Mouse (Mus musculus) left cerebral cortex, adult 8-10 months (tissue): ENCODE data around the gene Slc4a1. TPM values are rescaled to one million over a fixed set of nuclear protein-coding genes. Genes with fewer than 3 reads are reported as not detected.

ENCODE experiments used
- DNase-seq, 2 experiments: peaks; one replicate each; pipeline ENCODE4 v3.0.0; 2022; ENCODE audit warnings: low spot score in 2 of 2
- total RNA-seq, 4 experiments: library from RNA; stranded (reverse); gene quantifications; 2 replicates each; pipeline ENCODE4 v1.2.4; 2022

Gene Slc4a1
- total RNA-seq, 4 experiments from 2014 or later, result 0.08 to 0.41 (median 0.24) TPM; not detected in 1

GRCm38 (mm10) chr11:102375196-102376173 is 9.5 kb upstream of the Slc4a1 start:
- DNase-seq, result no peak

DNA sequence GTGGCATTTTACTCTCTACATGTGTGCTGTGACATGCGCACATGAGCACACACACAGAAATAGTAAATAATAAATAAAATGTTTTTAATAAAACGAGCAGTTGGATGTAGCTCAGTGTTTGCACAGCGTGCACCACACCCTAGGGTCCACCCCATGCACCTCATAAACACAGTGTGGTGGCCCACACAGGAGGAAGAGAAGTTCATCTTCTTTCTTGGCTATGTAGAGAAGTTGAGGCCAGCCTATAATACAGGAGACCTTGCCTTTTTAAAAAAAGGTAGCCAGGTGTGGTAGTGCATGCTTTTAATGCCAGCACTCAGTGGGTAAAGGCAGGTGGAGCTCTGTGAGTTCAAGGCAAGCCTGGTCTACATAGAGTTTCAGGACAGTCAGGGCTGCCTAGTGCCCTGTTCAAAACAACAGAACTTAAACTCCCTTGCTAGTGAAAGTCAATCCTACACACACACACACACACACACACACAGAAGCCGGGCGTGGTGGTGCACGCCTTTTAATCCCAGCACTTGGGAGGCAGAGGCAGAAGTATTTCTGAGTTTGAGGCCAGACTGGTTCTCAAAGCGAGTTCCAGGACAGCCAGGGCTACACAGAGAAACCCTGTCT is 8.2 kb upstream of the Slc4a1 start:
- no peak for DNase-seq

- no peak for DNase-seq
Observed at GRCm38 (mm10) chr11:102373646-102374045, 7.6 kb upstream of the Slc4a1 start.

GRCm38 (mm10) chr11:102372936-102373335 is 6.9 kb upstream of the Slc4a1 start:
- DNase-seq, result no peak

- DNase-seq, result no peak
Observed at GRCm38 (mm10) chr11:102371926-102372685, 6.1 kb upstream of the Slc4a1 start.

DNA sequence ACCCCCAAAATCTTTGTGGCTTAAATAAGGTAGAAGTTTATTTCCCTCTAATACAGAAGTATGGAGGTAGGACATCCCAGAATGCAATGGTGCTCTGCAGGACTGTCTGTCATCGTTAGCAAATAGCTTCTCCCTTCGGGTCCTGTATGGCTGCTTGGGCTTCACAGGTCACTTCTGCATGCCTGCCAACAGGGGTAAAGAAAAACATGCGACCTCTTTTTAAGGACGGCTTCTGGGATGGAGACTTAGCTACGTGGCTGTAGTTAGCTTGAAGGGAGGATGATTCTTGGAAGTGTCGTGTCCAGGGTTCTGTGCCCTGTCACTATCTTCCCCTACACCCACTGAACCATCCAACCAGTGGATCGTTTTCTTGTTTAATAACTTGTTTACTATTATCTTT is 4.3 kb upstream of the Slc4a1 start:
- DNase-seq, result no peak

- DNase-seq, result no peak
Observed at GRCm38 (mm10) chr11:102369263-102369662, 3.3 kb upstream of the Slc4a1 start.

- DNase-seq, result no peak
Observed at GRCm38 (mm10) chr11:102368347-102368746, 2.3 kb upstream of the Slc4a1 start.

DNA sequence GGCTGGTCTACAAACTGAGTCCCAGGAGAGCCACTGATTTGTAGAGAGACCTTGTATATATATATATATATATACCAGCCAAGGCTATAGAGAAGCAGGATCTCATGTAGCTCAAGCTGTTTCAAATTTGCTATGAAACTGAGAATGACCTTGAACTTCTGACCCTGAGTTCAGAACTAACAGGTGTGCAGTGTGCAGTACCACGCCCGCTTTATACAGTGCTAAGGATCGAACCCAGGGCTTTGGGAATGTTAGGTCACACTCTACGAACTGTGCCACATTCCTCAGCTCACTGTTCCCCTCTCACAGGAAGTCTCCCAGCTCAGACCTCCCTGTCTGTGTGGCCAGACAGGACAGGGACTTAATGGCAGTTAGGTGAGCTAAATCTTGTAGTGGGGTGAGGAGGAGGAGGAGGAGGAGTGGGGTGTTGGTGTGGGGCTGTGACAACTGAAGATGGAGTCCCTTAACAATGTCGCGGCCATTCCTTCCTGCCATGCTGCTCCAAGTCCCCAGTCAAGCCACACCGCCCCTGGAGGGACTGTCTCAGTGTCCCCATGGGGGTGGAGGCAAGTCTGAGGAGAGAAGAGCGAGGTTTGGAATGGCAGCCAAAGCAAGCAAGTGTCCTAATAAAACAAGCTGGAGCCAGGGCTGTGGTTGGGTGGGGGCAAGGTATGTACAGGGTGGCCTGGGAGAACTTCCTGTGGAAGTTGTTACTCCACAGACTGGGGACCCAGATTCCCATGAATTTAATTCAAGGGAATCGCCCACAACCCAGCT is 1.7 kb upstream of the Slc4a1 start:
- DNase-seq, result no peak

- no peak for DNase-seq
Observed at GRCm38 (mm10) chr11:102365699-102366098, 304 bp downstream of the Slc4a1 start.

DNA sequence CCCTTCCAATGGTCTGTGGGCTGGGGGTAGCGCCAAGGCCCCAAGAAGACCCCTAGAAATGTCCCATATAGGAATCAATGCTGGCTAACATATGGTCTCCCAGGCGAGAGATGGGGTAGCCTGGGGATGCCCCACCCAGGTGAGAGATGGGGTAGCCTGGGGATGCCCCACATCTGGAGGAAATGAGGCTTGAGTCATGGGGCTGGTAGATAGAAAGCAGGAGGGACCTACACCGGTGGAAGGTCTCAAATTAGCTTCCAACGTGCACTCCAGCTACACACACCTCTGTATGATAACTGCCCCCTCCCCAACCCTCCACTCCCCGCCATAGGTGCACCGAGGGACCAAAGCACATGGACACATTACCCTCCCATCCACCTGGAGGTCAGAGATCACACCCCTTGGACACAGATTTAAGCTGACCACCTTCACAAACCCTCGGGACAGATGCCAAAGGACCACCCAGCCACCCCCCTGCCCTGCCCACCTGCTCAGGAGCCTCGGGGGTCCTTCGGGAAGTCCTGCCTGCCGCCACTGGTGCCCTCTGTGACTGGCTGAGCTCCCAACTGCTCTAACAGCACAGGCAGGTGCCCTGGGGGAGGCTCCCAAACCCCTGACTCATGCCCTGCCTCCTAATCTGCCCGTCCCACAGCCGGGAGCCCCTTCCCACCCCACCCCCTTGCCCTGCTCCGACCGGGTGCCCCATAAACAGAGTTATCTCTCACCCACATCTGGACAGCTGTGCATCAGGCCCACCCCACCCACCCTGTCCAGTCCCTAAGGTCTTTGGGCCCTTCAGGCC is 1.2 kb downstream of the Slc4a1 start:
- DNase-seq, result no peak

- no peak for DNase-seq
Observed at GRCm38 (mm10) chr11:102363623-102364022, 2.4 kb downstream of the Slc4a1 start.

DNA sequence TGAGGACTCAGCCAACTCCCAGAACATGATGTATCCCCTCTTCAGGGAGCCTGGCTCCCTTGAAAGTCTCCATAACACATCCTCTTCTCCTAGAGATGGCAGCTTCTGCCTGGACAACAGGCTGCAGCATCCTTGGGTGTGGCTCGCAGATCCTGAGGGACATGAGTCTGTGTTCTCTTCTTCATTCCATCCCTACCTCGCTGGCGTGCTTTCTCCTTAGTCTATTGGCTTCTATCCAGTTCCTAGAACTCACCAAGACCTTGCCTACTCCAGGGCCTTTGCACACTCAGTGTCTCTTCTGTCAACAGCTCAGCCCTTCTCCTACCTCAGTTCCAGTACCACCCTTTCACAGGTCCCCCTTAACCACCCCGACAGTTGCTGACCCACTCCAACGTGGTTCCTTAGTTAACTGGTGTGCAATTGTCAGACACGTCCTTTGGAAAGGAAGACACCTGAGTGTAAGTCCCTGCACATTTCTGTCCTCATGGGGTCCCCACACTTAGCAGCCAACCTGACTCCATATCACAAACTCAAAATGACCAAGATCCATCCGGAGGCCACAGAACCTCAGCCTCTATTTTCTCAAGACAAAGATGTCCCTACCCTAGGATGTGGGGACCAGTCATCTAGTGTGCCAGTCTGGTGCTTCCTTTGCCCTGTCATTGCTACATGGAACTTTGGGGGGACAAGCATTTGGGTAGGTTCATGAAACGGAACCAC is 4.1 kb downstream of the Slc4a1 start:
- DNase-seq, result no peak

GRCm38 (mm10) chr11:102358365-102358764 is 7.6 kb downstream of the Slc4a1 start:
- no peak for DNase-seq

DNA sequence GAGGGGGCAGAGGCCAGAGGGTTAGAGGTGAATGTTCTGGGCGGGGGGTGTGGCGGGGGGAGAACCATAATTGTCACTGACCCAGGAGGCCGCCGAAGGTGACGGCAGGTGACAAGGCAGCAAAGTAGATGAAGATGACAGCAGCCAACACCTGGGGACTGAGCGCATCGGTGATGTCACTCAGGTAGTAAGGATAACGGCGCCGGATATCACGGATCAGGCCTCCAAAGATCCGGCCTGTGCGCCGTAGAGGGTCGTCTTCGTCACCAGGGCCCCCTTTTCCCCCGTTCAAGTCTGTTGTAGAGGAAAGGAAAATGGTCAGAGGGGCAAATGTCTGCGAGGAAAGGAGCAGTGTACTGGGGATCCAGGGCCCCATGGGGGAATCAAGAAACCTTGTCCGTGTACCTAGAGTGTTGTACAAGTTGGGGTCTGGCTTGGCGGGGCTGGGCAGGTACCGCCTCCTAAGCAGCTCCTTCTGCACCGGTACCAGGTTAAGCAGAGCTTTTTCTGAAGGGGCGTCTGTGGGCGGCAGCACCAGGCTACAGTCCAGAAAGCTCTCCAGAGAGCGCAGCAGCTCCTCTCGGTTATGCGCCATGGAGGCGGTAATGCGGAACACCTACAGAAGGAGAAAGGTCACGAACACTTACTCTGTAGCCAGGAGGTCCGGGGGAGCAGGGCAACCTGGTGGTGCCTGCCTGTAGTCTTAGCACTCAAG is 9.2 kb downstream of the Slc4a1 start:
- DNase-seq, result peak in 1 of 2 experiments; percentile 36

DNA sequence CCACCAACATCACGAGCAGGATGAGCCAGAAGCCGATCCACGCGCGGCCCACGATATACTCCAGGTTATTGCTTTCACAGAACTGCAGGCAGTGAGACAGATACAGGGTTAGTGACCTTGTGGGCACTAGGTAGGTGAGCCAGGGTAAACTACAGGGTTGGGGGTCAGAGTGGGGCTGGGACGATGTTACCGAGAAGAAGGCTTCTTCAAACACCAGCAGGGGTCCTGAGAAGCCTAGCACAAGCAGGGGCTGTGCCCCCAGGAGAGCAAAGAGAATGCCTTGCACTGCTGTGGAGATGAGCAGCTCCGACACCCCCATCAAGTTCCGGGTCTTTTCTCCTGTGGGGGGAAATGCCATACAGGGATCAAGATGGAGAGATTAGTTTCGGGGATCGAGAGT is 9.8 kb downstream of the Slc4a1 start:
- no peak for DNase-seq

DNA sequence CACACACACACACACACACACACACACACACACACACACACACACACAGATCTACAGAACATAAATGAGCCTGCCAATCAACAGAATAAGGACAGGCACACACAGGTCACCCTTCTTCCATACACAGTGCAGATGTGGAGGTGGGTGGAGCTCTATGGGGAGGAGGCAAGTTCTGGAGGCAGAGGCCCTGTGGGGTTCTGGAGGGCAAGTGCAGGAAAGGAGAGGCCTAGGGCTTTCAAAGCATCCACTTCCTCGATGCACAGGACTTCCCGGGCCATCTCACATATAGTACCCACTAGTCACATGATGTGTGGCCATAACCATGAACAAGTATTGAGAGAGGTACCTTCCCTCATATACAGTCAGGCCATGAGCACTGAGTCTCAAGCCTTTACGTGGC is 10.5 kb downstream of the Slc4a1 start:
- DNase-seq, result no peak

DNA sequence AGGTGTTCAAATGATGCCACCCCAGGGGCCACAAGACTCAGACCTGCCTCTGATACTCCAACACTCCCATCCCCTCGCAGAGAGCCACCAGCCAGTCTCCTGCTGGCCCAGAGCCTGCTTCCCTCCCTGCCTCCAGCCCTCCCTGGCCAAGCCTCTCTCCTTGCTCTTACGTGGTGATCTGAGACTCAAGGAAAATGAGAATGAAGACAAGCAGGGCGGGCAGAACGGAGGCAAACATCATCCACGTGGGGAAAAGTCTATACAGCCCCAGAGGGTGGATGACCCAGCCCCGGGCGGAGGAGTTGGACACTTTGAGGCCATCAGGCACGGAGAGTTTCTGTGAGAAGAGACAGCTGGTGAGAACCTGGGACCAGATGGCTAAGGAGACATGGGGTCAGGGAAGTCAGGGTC is 13.0 kb downstream of the Slc4a1 start:
- no peak for DNase-seq

DNA sequence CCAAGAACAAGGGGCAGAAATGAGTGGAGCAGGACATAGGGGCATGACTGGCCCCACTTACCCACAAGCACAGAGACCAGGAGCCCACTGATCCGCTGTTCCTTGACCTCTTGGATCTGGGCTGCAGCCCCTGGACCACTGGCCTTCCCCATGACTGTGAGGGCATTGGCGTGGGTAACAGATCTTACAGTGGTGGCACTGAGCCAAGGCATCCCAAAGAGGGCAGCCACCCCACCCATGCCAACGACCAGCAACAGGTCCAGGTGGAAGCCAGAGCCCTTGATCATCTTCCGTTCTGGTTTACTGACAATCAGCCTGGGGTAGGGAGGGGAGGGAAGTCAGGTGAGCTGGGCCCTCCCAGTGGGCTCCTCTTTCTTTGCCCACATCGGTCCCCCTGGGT is 13.6 kb downstream of the Slc4a1 start:
- DNase-seq, result no peak
